Mouse (Mus musculus) megakaryocyte progenitor cell, adult 5-6 weeks (primary cell): Measurements from ENCODE around the gene Acta1. TPM values are rescaled to one million over a fixed set of nuclear protein-coding genes. Genes with fewer than 3 reads are reported as not detected.

ENCODE experiments used
- ATAC-seq: replicated peaks from 2 replicates; pipeline ENCODE4 v1.8.0; 2016; ENCODE audit warnings: mild to moderate bottlenecking, moderate TSS enrichment, inconsistent platforms; ENCODE audit not compliant: poor library complexity
- total RNA-seq, 2 experiments: library from RNA; stranded (forward) in 1 of 2; stranded (reverse) in 1 of 2; fragments of 157-497, 149-512 nt in 1 of 2; fragments of 200-1000 nt in 1 of 2; gene quantifications; 2 replicates each; pipeline versions ENCODE4 v1.2.3 to v1.2.4; 2015 to 2017

Acta1 gene
- total RNA-seq (2015) (not detected in 2 replicates), total RNA-seq (2017) (not detected in 2 replicates)

DNA sequence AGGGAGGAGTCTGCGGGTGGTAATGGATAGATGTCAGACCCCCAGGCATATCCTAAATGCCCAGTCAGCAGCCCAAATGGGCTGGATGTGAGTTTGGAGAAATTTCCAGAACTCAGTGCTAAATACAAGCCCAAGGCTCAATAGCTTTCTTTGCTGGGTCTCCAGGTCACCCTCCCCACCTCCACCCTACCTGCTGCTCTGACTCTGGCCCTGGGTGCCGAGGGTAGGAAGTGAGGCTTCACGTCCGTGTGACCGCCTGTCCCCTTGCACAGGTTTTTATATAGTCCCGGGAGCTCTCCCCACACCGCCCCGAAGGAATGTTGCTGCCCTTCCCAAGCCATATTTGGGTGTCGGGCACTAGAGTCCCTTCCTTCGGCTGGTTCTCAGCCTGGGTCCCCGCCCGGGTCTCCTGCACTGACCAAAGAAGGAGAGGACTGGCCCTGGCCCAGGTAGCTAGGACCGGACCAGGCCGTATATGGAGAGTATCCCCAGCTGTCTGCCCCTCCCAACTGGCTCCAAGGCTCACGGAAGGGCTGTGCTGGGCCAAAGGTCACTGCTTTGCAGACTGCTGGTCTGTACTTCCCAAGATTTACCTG lies at the start of gene Acta1:
Acta1 (minus strand) TSS at position 250 of the 596 bp plus-strand sequence.
- ATAC-seq = no peak

DNA sequence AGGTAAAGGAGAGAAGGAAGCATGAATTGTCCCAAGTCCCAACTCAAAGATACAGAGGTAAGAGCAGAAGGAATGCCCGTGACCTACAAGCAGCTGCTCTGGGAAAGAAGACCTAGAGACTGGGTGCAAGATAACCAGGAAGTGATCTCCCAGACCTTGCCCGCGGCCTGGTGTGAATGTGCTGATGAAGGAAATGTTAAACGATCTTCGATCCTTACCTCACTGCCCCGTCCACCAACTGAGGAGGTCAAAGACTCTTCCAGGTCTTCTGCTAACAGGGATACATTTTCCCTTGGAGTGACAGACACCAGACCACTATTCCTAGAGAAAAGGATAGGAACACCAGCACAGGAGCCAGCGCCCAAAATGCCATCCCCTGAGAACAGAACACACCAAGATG lies 34.5 kb upstream of the Acta1 start:
- no peak for ATAC-seq

DNA sequence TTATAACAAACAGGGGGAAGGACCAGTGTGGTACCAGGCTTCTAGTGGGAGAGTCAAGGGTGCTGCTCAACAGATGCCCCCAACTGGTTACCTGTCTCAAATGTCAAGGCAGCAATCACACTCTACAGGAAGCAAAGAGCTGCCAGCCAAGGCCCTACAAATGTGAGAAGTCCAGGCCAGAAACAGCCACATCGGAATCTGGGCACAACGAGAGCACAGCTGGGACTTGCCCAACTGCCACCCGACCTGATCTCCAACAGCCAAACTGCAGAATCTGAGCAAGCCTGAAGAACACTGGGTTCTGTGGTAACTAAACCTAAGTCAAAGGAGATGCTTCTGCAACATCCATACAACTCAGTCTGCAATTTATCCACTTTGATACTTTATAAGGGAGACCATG lies 31.1 kb upstream of the Acta1 start:
- ATAC-seq = no peak

DNA sequence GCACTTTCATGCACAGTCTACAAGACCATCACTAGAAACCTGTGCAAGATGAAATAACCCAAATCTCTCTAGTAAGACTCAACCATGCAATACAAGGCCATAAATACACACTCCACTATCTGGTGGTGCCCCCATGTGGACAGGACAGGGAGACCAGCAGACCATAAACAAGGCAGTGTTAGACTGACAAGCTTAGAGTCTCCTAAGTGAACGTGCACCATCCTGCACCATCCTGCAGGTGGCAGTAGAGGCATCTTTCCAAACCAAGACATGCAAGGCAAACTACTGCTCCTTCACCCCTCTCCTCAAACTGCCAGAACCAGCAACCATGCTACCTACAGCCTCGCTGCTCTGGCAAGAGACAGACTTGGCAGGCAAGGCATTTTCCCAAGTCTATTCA lies 30.2 kb upstream of the Acta1 start:
- ATAC-seq = peak; percentile 99

DNA sequence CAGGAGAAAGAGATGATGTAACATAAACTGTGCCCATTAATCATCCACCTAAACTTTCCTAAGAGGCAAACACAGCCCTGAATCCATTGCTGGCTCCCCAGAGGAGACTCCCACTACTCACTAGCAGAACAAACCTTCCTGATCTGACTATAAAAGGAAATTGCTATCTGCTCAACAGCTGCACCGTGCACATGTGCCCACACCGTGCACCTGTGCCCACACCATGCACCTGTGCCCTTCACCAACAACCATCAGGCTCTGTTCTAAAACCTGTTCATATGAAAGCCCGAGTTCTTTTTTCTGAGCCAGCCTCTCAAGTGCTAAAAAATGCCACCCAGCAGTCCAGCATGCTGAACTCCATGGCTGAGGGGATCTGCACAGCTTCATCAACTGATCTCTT lies 20.1 kb upstream of the Acta1 start:
- ATAC-seq = no peak

DNA sequence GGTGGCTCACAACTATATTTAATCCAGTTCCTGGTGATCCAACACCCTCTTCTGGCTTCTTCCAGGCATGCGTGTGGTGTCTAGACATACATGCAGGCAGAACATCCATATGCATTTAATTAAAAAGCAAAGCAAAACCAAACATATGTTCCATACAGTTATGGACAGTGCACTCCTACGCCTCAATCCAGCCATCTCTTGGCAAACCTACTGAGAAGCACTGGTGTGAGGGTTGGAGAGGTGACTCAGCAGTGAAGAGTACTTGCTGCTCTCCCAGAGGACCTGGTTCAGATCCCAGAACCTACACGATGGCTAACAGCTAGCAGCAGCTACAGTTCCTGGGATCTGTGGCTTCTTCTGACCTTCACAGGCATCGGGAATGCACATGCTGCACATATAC lies 17.7 kb upstream of the Acta1 start:
- no peak for ATAC-seq

DNA sequence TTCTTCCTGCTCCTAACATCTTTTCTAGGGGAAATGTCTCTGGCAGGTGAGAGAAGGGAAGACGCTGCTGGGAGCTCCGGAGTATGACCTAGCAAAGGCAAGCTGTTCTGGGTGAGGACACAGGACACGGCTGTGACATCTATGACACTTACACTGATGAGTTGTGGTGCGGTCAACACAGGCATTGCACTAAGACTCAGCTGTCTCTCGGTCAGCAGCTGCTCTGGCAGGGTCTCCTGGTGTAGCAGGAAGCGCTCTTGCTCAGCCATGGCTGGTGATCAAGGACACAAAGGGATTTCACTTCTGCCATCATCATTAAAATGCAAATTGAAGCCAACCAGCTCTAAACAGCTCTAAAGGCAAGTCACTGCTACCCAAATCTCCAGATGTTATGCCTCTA lies 13.1 kb upstream of the Acta1 start:
- ATAC-seq = no peak

DNA sequence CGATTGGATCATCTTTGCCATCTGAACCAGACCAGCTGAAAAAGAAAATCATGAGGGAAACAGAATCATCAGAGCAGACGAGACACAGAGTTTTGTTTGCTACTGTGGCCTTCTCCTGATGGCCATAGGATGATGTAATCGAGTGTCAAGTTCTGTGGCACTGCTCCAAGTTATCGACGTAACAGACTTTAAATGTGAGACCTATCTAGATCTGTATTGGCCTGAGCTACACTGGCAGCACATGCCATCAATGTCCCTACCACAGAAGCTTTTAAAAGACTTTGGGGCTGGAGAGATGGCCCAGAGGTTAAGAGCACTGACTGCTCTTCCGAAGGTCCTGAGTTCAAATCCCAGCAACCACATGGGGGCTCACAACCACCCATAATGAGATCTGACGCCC lies 8.1 kb upstream of the Acta1 start:
- ATAC-seq = no peak

DNA sequence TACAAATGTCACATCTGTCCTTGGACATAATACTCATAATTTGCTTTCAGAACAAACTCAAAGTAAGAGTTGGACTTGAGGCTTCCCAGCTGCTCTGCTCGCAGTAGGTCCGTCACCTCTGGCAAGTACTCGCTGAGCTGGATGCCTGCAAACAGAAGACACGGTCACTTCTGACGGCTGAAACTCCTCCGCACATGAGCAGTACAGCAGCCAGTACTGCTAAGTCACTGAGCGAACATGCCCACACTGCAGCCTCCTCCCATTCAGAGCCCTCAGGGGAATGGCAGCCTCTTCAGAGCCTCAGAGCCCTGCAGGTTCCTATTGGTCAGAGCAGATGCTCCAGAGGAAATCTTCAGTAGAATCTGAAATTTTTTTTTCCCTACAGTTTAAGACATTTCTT lies 4.8 kb upstream of the Acta1 start:
- ATAC-seq = no peak

DNA sequence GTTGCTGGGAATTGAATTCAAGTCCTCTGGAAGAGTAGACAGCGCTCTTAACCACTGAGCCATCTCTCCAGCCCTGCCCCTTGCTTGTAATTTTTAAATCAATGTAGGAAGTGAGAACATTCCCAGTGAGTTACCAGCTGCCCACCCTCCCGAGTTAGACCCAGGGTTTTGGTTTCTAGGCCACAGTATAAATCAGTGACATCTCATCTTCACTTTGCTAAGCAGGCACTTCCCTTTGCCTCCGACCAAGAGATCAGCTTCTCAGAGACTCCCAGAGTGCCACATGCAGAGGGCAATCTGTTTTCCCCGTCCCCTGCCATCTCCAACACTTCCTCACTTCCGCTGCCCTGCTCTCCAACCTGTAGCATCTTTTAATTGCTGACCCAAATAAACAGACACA lies 4.0 kb upstream of the Acta1 start:
- ATAC-seq = no peak

DNA sequence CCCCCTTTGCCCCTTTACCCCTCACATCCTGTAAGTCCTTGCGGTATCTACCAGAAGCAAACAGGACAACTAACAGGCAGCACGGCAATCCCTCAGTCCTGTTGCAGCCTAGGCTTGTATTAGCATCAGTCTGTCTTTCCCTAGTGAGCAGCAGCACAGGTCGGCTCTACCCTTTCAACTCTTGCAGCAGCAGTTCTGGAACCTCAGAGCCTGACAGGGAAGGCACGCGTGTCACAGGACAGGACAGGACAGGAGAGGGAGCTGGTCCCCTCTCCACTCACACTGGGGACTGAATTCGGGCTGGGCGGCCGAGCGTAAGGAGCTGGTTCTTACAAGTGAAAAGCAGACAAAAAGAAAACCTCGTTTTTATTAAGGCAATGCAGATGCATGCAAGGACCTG lies 2.2 kb upstream of the Acta1 start:
- no peak for ATAC-seq

DNA sequence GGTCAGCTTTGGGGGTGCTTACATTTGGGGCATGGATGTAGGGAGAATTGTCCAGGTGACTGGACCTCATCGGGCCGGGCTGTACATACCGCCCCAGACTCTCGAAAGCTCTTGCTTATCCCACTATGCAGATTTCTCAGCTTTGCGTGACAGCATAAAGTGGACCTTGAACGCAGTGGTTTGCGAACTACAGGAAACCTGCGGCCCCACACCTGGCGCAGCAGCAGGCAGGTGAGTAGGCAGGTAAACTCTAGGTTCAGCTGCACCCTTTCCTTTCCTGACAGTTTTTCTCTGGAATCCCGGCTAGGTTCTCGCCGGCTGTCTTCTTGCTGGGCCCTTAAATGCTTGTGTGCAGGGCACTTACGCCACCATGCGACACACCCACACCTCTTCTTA lies 1.8 kb upstream of the Acta1 start:
- ATAC-seq = no peak

DNA sequence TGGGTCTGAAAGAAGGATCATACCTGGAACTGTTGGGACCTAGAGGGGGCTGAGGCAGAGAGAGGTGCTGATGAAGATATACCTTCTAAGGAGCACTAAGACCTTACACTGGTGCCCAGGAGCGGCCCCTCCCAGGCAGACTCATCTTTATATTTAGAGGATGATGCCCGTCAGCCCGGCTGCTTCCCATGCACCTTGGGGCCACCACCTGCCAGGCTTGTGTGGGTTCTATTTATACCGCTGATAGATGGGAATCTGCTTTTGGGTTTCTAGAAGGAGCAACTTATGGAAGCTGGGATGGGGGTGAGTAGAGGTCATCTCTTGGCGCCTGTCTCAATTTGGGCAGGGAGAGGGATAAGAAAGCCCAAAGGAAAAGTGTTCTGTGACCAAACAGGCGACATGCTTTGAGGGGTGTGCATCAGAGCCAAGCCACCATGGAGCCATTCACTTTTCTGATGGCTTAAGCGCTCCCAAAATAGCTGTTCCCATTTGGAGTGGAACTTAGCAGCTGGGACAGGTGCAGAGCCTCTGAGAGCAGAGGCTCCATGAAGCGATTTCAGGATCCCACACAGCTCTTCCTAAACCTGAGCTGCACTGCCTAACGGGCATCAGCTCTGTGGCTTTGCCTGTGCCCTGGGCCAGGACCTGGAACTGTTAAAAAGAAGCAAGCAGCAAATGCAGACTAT lies 1.3 kb upstream of the Acta1 start:
- no peak for ATAC-seq

DNA sequence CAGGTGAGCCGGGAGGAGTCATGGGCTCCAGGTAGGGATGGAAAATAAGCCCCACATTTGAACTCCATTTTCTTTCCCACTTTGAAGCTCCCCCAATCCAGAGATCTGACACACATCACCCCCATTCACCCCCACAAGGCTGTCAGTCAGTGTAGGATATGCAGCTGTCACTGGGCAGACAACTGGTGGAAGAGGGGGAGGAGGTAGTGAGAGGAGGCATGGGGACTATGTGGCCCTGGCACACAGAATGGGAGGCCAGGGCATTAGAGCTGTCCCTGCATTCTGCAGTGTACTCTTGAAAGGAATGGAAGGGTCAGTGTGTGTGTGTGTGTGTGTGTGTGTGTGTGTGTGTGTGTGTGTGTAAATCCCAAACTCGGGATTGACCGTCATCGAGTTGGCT lies 679 bp upstream of the Acta1 start:
- no peak for ATAC-seq

DNA sequence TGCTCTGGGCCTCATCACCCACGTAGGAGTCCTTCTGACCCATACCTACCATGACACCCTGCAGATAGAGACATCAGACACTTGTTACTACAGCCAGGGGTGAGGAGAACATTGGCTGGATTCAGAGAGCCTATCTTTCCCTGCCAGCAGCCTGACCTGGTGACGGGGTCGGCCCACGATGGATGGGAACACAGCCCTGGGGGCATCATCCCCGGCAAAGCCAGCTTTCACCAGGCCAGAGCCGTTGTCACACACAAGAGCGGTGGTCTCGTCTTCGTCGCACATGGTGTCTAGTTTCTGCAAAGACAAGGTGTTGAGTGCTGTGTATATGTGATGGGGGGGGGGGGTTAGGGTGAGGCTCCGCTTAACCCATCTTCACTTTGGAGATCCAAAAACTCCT lies 1.1 kb downstream of the Acta1 start:
- ATAC-seq = no peak

DNA sequence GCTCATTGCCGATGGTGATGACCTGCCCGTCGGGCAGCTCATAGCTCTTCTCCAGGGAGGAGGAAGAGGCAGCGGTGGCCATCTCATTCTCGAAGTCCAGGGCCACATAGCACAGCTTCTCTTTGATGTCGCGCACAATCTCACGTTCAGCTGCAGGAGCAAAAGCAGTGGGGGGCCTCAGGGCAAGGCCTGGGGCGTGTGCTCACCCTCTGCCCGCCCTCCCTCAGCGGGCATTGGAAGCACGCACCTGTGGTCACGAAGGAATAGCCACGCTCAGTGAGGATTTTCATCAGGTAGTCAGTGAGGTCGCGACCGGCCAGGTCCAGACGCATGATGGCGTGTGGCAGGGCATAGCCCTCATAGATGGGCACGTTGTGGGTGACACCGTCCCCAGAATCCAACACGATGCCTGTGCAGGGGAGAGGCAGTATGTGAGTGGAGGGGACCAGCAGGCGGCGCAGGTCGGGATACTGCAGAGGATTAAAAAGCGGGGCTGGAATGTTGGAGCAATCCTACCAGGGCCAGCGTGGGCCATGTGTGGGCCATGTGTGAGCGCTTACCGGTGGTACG lies 1.9 kb downstream of the Acta1 start:
- ATAC-seq = no peak

DNA sequence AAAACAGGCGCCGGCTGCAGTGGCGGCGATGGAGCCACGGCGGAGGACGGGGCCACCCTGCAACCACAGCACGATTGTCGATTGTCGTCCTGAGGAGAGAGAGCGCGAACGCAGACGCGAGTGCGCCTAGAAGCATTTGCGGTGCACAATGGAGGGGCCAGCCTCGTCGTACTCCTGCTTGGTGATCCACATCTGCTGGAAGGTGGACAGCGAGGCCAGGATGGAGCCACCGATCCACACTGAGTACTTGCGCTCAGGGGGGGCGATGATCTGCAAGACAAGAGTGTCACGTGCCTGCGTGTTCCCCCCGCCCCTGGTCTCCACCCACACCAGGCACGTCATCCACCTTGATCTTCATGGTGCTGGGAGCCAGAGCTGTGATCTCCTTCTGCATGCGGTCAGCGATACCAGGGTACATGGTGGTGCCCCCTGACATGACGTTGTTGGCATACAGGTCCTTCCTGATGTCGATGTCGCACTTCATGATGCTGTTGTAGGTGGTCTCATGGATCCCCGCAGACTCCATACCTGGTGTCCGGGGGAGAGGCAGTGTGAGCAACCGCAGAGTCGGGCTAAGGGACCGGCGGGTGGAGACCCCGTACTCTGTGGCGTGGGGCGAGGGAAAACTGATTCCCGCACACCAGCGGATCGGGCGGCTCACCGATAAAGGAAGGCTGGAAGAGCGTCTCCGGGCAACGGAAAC lies 2.5 kb downstream of the Acta1 start:
- no peak for ATAC-seq

DNA sequence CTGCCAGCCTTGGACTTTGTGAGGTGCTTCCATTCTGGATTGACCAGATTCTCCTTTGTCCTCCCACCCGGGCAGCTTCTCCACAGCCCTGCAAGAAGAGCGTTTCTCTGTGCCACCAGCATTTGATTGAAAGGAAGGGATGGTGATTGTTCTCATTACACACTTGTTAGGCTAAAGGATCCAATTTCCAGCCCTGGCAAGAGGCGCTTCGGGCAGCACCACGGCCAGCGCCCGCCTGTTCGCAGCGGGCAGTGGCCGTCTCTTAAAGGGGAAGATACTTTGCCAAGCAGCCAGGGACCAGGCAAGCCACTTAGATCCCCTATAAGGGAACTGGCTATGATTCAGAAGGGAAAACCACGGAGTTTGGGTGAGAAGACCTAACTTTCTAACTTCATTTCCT lies 3.3 kb downstream of the Acta1 start:
- ATAC-seq = peak; percentile 88

DNA sequence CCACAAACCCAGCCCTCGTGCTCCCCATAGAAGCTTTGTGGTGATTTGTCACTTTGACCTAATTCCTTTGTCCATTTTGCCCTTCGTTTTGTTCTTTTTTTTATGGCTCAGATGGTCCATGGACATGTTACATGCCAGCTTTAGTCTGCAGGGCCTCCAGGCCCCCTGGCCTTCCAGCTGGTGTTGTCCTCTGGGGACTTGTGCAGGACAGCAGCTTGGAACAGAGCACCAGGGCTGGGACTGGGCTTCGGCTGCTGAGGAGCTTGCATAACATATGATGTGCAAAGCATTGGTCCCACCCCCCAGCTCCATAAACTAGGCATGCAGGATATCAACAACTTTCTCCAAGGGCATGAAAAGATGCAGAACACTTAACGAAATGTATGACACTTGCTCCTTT lies 4.8 kb downstream of the Acta1 start:
- no peak for ATAC-seq

DNA sequence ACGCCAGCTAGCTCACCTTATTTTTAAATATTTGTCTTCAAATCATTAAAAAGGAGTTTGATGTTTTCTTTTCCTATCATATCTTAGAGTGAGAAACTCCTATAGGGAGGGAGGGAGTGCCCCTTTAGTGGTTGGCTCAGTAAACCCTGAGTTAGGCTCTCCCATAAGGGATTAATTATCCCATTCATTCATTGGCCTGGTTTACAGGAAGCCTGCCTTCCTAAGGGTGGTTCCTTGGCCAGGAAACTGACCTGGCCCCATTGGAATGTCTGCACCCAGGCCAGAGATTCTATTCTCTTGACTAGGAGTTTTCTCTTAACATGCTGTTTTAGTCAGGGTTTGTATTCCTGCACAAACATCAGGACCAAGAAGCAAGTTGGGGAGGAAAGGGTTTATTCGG lies 6.6 kb downstream of the Acta1 start:
- no peak for ATAC-seq

DNA sequence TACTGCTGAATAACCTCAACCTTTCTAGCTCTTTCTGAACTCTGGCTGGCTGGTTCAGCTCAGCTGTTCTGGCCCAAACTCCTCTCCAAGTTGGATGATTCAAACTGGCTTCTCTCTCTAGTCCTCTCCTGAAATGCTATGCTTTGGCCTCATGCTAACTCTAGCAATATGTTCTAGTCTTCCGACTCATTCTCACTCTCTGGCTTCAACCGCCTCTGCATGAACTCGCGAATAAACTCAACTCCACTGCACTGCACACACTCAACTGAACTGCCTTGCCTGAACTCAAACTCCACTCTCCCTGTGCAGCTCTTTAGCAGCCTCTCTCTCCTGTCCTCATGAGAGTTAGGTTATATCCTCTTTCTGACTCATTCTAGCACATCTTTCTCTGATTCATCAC lies 7.4 kb downstream of the Acta1 start:
- ATAC-seq = no peak
